Mouse (Mus musculus) T-helper 17 cell (primary cell): ENCODE data around the gene Rpl15.

ENCODE experiments used
- in situ Hi-C, 2 experiments: fragments of 300-600 bp; cut with MboI, MseI; formaldehyde crosslinking; loops; 1 replicate in 1 of 2; 2 replicates in 1 of 2; pipeline ENCODE4 v1.15.1; 2025; ENCODE audit warnings: high pct_unique_total_duplicates in 2 of 2

The Rpl15 gene

DNA sequence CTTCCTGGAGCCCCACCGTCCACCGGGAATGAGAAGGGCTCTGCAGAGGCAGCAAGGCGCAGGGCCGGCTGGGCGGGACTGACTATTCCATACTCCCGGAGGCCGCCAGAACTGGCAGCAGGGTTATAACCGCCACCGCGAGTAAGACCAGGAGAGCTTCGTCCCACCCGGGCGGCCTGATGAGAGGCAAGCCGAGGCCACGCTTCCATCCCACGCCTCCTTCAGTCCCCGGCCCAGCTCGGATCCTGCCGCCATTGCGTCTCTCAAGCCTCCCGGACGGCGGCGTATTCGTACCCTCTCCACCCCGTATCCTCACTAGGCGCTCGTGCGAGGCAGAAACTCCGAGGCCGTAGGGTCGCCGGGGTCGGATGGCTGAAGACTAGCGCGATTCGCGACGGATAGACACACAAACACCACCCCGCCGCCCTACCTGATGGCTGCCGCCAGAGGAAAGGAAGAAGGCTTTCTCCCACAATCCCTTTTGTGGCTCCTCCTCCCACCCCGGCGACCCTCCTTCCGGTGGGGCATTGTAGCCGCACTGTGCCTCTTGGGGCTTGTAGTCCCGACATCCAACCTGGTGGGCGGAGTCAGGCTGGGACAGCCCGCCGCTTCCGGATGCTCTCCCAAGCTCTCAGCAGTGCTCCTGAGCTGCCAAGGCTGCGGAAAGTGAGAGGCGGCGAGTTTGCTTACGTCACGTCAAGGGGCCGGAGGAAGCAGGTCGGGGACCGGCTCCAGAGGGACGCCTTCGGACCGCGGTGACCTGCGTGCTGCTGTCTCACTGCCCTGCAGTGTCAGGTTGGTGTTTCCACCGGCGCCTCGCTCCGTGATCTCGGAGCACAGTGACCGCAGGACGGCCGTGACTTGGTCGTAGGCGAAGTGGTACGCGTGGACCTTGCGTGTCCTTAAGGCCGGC, at the start of gene Rpl15, which contains the start of gene Nkiras1:
TSS of gene Rpl15 (minus strand) at position 863 of the 913 bp plus-strand sequence.
TSS of gene Nkiras1 (plus strand) at position 608 of the 913 bp plus-strand sequence.
- in situ Hi-C loops: loop anchor here (5.0 kb wide), 1 partner anchor 33 kb away; the partner anchor contains the start of gene Nr1d2 (in 2 of the 2)

DNA sequence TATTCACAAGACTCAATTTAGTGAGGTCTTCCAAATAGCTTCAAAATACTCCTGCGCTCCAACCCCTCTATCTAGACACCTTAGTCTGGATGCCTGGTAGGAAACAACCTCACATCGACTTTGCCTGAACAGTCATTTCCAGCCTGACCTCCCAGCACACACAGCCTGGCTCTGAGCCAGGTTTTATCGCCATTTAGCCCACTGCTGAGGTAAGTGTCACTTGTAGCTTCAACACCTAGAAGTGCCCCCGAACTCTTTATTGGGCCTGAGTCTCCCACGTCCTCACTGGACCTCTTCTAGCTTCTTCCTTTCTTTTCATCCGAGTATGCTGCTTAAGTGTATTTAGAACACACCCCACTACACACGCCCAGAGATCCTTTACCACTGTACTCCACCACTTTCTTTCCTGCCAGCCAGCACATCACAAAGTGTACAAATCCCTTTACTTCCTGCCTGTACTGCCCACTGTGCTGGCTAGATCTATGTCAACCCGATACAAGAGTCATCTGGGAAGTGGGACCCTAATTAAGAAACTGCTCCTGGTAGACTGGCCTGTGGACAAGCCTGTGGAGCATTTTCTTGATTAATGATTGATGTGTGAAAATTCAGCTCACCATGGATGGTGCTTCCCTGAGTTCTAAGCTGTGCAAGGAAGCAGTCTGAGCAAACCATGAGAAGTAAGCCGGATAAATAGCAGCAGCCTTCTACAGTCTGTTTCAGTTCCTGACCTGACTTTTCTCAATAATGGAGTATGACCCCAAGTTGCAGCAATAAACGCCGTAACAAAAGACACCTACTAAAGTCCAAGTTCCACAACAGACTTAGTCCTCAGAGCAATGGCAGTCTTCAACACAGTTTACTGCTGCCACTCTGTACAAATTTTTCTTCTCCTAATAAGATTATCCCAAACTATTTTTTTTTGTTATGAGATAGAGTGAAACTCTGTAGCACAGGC, 46.5 kb upstream of the Rpl15 start:
- in situ Hi-C loops: no loop called here

DNA sequence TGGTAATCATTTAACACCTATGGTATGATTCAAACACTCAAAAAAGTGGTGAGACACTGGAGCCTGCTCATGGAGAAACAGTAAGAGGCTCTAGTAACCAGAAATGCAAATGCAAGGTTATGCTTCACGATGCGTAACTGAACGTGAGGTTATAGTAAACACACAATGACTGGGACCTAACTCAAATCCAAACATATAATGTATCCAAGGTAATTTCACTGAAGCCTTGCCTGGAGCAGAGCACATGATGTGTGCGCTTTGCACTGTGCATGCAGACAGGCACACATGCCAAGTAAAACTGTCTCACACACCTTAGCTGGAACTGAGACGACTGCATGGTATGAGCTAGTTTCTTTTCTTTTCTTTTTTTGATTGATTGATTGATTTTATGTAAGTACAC, 33.0 kb upstream of the Rpl15 start:
- in situ Hi-C loops: loop anchor here in 1 of 2 experiments (10.0 kb wide), 1 partner anchor 1029 kb away; no protein-coding TSS in a partner anchor

DNA sequence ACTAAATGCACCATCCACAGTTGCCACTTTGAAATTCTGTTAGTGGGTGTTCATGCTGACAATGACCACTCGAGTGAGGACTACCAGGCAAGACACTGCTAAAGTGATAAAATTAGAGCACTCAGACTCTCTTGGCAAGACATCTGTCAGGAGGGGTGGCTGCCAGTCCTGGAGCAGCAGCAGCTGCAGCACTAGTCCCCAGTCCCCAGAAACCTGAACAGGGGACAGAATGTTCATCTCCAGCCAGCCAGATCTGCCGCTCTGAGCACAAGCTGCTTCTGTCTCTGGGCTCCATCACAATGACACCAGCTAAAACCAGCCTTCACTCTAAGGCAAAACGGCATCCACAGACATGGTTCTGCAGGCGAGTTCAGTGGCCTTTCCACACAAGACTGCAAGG, 32.1 kb upstream of the Rpl15 start:
- in situ Hi-C loops: loop anchor here in 1 of 2 experiments (10.0 kb wide), 1 partner anchor 1028 kb away; no protein-coding TSS in a partner anchor

DNA sequence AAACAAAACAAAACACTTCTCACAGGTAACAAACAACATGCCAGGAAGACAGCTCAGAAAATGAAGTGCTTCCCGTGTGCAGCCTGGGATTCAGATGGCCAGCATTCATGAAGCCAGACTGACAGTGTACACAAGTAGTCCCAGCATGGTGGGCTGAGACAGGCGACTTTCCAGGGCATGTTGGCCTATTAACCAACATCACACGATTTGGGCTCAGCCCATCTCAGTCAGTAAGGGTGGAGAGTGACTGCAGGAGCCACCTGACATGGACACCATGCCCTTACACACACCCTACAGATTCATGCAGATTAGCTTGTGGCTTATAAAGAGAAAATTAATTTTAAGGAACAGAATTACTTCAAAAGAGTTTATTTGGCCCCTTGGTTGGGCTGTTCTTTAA, 31.6 kb upstream of the Rpl15 start:
- in situ Hi-C loops: loop anchor here in 1 of 2 experiments (10.0 kb wide), 1 partner anchor 1028 kb away; no protein-coding TSS in a partner anchor

DNA sequence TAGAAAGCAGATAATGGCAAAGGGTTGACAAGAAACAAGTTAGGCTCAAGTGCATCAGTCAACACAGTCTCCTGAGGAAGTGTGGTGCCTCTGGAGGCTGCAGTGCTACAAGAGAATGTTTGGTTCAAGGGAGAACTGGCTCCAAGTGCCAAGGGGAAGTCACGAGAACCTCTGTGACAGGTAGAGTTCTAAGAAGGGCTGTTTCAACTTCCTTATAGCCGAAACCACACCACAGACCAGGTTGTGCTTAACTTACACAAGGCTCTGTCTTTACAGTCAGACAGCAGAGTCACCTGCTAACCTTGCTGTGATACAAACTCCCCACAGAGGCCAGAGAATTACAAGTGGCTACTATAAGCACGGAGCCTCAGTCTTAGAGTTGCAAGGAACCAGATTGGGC, 30.4 kb upstream of the Rpl15 start:
- in situ Hi-C loops: loop anchor here in 1 of 2 experiments (10.0 kb wide), 1 partner anchor 1027 kb away; no protein-coding TSS in a partner anchor

DNA sequence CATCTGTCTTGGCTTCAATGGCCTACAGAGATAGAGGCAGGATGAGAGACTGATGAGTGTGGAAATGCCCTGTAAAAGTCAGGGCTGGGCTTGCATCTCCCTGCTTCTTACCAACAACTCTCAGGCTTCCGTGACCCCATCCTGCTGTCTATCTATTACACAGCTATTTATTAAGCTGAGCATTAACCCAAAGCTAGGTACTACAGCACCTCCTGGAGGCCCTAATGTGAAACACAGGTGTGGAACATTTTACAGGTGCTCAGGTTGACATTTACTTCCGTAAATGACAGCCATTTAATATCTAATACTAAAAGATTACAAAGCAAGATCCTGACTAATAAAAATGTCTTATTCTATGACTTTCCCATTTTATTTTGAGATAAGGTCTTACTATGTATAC, 29.5 kb upstream of the Rpl15 start:
- in situ Hi-C loops: loop anchor here in 1 of 2 experiments (10.0 kb wide), 1 partner anchor 1026 kb away; no protein-coding TSS in a partner anchor

DNA sequence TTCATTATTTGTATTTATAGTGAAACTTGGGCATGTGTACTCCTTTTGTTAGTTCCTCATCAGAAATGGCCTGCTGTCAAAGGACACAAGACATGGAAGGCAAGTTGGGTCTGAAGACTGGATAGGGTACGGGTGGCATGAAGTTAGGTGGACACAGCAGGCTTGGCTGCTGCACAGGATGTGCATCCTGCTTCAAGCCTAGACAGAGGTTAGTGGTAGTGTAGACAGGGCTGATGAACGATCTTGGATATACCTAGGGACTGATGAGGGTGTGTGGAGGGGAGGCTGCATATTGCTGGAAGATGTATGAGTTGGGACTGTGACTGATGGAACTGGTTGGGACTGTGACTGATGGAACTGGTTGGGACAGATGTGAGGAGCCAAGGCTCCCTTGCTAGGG, 27.7 kb upstream of the Rpl15 start:
- in situ Hi-C loops: no loop called here

DNA sequence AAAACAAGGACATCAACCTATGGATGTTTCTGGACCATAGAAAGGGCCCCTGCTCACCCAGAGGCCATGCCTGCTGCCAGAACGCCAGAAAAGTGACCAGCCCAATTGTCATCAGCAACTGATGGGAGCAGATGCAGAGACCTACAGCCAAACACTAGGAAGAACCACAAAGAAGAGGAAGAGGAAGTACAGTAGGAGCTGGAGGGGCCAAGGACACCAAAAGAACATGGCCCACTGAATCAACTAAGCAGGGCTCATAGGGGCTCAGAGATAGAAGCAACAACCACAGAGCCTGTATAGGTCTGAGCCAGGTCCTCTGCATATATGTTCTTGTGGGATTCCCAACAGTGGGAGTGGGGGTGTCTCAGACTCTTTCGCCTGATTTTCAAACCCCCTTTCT, 26.2 kb upstream of the Rpl15 start:
- in situ Hi-C loops: no loop called here

DNA sequence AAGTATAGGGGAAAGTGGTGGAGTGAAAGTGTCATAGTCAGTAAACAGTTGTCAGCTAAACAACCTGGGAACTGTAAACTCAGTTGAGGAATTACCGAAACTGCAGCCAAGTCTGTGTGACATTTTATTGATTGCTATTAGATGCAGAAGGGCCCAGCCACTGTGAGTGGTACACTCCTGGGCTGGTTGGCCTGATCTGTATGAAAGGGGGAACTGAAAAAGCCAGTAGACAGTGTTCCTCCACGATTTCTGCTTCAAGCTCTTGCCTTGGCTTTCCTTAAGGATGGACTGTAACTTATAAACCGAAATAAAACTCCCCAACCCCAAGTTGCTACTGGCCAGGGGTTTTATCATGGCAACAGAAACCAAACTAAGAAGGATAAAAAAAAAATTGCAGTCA, 21.4 kb upstream of the Rpl15 start:
- in situ Hi-C loops: no loop called here

DNA sequence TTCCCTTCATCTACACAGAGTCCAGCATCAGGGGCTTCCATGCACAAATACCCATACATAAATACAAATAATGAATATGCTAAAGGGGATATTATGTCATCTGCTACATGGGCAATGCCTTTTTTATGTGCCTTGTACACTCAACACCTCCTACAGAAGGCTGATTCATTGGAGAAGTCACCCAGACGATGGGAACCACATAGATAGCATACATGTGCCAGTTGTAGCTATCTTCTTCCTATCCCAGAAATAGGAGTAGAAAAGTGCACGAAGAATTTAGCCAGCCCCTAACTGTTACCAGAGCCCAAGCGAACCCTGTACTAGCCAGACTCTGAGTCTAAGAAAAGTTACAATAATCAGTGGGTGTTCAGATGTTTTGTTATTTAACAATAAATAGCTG, 20.9 kb upstream of the Rpl15 start:
- in situ Hi-C loops: no loop called here

DNA sequence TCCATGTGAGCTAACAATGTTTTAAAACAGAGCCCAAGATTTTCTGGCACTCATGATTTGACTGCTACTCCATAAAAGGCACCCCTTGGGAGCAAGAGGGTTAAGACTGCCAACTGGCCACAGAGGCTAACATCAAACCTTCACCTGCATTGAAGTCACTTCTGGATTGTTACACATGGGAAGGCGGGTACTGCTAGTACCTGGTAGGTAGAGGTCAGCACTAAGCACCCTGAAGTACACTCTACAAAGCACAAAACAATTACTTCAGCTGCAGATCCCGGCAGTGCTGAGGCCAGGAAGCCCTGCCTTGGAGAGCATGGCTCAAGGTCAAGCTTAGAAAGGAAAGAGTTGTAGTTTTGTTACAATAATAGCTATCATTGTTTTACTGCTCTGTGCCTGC, 16.2 kb upstream of the Rpl15 start:
- in situ Hi-C loops: no loop called here

DNA sequence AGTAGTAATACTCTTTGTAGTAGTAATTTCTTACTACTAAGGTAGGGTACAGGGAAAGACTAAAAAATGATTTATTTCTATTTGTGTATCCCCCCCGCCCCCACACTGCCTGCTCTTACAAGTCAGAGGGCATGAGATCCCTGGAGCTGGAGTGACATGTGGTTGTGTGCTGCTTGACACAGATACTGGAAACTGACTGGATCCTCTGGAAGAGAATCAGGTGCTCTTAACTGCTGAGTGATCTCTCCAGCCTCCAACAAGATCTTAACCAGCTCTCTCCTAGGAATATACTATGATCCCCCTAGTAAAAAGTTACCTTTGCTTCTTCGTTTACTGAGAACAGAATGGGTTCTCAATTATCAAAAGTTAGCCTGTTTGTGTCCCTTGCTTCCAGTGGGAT, 15.2 kb upstream of the Rpl15 start:
- in situ Hi-C loops: no loop called here

DNA sequence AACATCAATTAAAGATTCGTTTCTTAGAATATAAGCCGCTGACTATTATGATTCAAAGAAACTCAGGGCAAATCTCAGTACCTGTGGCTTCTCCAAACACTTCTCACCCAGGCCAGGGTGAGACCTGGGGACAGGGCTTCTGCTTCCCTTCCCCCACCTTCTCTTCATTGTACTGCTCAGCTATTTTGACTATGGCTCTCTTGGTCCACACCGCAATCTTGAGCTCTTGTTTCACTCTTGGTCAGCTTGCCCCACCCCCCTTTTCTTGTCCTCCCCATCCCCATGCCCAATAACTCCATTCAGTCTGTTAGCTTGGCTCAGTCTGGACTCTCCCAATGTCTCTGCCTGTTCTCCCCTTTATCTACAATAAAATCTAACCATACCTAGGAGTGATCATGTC, 14.3 kb upstream of the Rpl15 start:
- in situ Hi-C loops: no loop called here

DNA sequence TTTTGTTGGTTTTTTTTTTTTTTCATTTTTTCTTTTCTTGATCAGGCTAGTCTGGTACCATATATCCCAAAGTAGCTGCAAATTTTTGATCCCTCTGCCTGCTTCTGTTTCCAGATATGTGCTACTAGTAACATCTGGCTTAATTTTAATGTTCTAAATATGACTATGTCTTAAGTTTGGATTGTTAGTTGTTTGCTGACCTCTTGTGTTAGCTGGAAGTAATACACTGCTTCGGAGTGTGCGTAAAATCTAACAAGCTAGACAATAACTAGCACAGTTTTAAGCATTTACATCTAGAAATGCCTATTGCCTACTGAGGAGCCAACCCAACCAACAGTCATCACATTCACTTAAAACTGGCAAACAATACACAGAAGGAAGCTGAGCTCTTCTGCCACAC, 13.4 kb upstream of the Rpl15 start:
- in situ Hi-C loops: no loop called here

DNA sequence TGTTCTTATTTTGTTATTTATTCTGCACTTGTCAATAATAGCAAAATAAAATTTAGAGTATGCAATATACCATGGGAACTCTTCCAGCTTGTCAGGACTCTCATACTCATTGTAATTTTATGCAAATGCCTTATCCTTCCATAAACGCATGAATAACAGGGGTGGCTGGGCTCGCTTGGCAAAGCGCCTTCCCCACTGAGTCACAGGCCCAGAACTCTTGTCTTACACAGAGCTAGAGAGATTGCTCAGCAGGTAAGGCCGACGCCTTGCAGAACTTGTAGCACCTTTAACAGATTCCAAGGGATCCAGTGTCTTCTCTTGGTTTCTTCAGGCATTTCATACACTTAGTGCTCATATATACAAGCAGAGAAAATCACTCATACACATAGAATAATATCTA, 9.2 kb upstream of the Rpl15 start:
- in situ Hi-C loops: no loop called here

DNA sequence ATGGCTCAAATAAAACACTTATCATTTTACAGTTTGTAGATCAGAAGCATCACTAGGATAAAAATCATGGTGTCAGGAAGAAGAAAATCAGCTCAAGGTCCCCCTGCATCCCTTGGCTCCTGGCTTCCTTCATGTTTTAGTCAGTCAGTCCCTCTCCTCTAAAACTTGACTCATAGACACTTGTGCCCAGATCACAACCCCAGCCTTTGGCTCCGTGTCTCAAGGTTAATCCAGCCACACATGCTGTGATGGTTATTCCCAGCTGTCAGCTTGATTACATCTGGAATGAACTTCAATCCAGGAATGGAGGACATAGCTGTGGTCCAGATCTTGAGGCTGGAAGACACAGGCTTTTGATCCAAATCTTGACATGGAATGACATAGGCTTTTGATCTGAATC, 3.3 kb upstream of the Rpl15 start:
- in situ Hi-C loops: loop anchor here (5.0 kb wide), 1 partner anchor 37 kb away; the partner anchor contains the start of gene Nr1d2 (in 2 of the 2)

DNA sequence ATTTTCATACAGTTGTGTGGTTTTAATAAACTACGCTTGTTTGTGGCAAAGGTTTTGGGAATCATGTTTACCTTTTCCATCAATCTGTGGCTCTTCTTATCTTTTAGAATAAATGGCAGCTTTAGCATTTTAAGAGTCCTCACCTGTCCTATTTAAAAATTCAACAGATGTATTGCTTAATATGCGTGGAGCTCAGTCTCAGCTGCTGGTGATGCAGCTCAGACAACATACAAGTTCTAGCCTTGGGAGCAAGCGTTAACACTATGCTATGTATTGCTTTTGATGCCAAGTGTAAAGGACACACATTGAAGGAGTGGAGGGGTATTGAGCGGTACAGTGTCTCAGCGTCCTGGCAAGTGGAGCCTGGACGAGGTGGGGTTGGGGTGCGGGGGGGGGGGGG, 475 bp upstream of the Rpl15 start:
- in situ Hi-C loops: loop anchor here (5.0 kb wide), 1 partner anchor 34 kb away; the partner anchor contains the start of gene Nr1d2 (in 2 of the 2)

DNA sequence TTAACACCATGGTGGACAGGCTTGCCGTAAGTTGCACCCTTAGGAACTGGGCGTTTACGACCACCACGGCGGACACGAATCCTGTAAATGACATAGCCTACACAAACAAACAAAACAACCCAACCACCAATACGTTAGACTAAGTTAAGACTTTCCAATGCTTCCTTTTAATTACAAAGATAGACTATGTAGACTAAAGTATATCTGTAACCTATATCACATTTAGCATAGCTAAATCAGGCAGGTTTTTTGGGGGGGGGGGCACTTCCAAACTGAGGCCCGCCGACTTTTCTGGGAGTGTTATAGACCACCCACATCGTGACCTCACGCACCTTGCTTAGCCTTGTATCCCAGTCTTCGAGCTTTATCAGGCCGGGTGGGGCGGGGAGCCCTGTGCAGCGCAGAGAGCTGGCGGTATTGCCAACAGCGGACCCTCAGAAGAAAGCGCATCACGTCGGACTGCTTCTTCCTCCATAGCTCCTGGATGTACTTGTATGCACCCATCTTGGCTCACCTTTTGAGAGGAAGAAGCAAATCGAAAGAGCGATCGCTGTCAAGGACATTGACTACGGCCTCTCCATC, 1.2 kb downstream of the Rpl15 start:
- in situ Hi-C loops: loop anchor here (5.0 kb wide), 1 partner anchor 33 kb away; the partner anchor contains the start of gene Nr1d2 (in 2 of the 2)

DNA sequence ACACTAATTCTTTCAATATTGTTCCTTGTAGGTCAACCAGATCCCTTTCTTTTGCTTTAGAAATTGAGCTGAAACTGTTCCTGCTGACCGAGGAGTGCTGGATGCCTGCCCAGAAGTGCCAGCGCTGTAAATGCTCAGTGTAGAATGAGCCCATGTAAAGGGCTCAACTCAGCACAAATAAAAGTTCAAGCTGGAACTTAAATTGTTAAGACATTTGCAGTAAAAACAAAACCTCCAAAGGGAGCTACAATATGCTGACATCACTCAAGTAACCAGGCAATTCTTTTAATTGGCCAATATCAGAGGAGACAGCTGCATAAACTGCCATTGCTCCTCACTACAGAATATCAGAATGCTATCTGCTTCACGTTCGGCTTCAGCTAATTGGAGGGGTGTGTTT, 7.8 kb downstream of the Rpl15 start:
- in situ Hi-C loops: no loop called here

DNA sequence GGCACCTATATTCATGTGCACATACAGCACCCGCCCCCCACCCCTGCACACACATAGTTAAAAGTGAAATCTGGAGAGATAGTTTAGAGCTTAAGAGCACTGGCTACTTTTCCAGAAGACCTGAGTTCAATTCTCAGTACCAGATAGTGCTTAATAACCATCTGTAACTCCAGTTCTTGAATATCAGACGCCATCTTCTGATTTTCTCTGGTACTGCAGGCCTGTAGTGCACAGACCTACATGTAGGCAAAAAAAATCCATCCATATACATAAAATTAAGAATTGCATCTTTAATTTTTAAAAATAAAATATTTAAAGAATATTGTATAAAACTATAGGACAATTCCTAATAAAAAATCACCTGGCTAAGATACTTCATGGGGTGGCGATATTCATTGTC, 10.0 kb downstream of the Rpl15 start:
- in situ Hi-C loops: no loop called here
